Mouse (Mus musculus) MEL (cell line): ENCODE results near the gene Pnpla3.

Experiments
- CTCF ChIP-seq, 3 experiments: IDR thresholded peaks in 2 of 3; conservative IDR thresholded peaks in 1 of 3; 2 replicates each; pipeline ENCODE4 v1.5.1; 2011 to 2012; ENCODE audit warnings: low read length in 3 of 3, low read depth in 2 of 3, mild to moderate bottlenecking in 2 of 3, improper control_type of control experiment in 1 of 3, inconsistent platforms in 1 of 3, mixed read lengths in 1 of 3, moderate library complexity in 1 of 3; ENCODE audit not compliant: control insufficient read depth in 1 of 3, insufficient read depth in 1 of 3, poor library complexity in 1 of 3, severe bottlenecking in 1 of 3
- EP300 ChIP-seq, 2 experiments: IDR thresholded peaks; 2 replicates each; pipeline ENCODE4 v1.6.1; 2011; ENCODE audit warnings: improper control_type of control experiment in 2 of 2, low read length in 2 of 2, low read depth in 1 of 2, mild to moderate bottlenecking in 1 of 2
- HCFC1 ChIP-seq: IDR thresholded peaks from 2 replicates; pipeline ENCODE4 v1.6.1; 2012; ENCODE audit warnings: low read depth, mild to moderate bottlenecking, inconsistent platforms, low read length, improper control_type of control experiment, moderate library complexity
- POLR2A ChIP-seq, 2 experiments: IDR thresholded peaks; 2 replicates each; pipeline ENCODE4 v1.6.1; 2011 to 2012; ENCODE audit warnings: low read length in 2 of 2, mild to moderate bottlenecking in 2 of 2, control low read depth in 1 of 2, improper control_type of control experiment in 1 of 2, low read depth in 1 of 2, moderate library complexity in 1 of 2; ENCODE audit not compliant: control insufficient read depth in 1 of 2, insufficient read depth in 1 of 2, poor library complexity in 1 of 2
- SMC3 ChIP-seq: IDR thresholded peaks from 2 replicates; pipeline ENCODE4 v1.6.1; 2011; ENCODE audit warnings: low read depth, low read length, improper control_type of control experiment
- USF1 ChIP-seq: IDR thresholded peaks from 2 replicates; pipeline ENCODE4 v1.6.1; 2014; ENCODE audit warnings: low read depth, mild to moderate bottlenecking, inconsistent platforms, low read length, improper control_type of control experiment, moderate library complexity

DNA sequence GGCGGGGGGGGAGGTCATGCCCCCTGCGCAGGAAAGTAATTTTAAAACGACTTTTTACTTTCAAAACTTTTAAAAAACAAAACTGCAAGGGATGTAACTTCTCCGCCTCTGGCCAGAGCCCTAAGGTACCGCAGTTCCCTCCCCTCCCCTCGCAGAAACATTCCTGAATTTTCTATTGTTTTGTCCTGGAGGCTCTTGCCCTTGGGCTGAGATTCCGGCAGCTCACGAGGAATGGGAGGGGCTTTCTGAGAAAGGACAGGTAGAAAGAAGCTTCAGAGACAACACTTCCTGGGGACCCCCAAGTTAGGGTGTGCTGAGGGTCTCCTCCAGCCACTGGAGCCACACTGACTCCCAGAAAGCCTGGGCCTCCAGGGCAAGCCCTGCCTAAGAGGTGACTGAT, 65.0 kb downstream of the Pnpla3 start:
- TF ChIP-seq POLR2A (IDR thresholded peaks at IDR 0.05; ENCODE audit: control insufficient read depth in 1 of 2, insufficient read depth in 1 of 2, low read depth in 1 of 2, low read length in 2 of 2, poor library complexity in 1 of 2) (no peak), SMC3 (no peak), CTCF (IDR thresholded peaks at IDR 0.05 in 2 of 3, conservative IDR thresholded peaks at IDR 0.05 in 1 of 3; ENCODE audit: control insufficient read depth in 1 of 3, insufficient read depth in 1 of 3, low read depth in 2 of 3, low read length in 3 of 3, poor library complexity in 1 of 3, severe bottlenecking in 1 of 3) (no peak), EP300 (IDR thresholded peaks at IDR 0.05; ENCODE audit: low read depth in 1 of 2, low read length in 2 of 2) (no peak), HCFC1 (no peak), USF1 (no peak)
